Mouse (Mus musculus): ENCODE measurements around the gene Ing5.
"Not testable (repeated sequence)": the region's sequence is repeated elsewhere in the genome, so short reads cannot be mapped to it uniquely, and the experiment has no call there.

Gene Ing5

DNA sequence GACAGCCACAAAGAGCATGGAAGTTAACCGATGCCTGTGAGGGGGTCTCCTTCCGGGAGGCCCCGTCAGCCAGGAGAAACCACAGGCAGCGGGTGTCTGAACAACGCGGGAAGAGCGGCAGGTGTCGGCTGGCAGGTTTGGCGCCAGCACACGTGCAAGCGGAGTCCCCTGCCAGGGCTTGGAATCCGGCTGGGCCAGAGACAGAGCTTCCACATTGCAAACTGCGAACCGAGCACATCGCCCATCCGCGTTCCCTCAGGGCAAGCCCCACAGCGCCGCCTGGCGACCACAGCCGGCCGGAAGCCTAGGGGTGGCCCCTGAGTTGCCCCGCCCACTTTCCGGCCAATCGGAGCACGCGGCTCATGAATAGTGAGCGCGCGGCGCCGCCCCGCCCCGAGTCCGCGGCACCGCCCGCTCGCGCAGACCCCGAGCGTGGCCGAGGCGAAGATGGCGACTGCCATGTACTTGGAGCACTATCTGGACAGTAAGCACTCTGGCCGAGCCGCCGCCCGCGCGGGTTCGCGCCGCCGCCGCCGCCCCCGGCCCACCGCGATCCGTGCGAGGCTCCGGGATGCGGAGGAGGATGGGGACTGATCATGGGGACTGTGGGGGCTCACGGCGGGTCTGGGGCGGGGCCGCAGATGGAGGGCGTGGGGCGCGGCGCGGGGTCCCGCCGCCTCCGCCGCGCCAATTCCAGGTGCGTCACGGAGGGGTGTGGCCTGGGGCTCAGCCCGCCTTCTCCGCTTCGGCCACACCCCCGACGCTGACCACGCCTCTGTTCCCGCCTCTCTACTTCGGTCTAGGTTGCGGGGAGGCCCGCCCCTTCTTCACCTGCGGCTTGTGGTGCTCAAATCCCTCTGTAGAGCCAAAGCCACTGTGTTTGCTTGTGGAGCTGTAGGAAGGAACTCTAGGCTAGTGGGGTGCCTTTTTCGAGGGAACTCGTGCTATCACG lies at the start of gene Ing5:
Gene Ing5 (plus strand): TSS at position 410 of the 952 bp plus-strand sequence.
- DNase-seq (ENCODE audit: low spot score in 2 of 2), result peak; percentile 99

DNA sequence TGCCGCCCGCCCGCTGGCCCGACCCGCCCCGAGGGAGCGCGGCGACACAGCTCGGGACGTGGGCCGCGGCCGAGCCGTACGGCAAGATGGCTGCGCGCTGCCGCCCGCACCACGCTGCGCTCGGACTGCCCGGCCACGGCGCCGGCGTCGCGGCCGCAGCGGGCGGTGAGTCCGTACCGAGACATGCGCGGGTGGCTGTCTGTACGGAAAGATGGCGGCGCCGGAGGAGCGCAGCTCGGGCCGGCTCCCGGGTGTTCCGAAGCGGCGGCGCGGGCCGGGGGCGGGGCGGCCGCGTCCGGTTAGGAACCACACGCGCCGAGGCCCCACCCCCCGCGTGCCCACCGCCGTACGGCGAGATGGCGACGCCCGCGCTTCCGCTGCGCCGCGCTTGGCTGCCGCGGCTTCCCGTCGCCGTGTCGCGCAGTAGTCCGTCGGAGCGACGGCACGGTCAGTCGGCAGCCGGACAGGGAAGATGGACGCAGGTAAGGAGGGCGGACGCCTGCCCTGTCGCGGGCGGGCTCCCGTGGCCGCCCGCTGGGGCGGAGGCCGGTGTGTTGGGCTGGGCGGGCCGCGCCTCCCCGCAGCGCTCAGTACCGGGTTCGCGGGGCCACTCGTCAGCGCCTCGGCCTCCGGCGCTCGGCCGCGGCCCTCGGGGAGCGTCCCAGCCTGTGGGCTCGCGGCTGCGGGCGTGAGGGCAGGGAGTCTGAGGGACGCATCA lies 49.0 kb upstream of the Ing5 start, which contains the start of gene Thap4:
Gene Thap4 (minus strand): TSS at position 292 of the 718 bp plus-strand sequence.
- peak; percentile 86 to 88 for DNase-seq (ENCODE audit: low spot score in 2 of 2)

DNA sequence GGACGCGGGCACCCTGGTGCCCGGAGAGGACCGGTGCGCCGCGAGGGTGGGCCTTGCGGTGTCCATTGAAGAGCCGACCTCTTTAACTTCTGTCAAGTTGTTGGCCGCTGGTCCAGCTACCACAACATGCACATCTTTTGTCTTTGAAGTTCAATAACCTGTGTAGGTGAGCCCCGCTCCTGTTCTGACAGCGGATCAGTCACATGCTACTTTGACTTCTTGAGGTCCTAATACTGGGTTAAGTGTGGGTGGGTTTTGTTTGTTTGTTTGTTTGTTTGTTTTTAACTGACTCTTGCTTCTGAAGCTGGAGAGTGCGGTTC lies 48.5 kb upstream of the Ing5 start:
- no peak for DNase-seq (ENCODE audit: low spot score in 2 of 2)

DNA sequence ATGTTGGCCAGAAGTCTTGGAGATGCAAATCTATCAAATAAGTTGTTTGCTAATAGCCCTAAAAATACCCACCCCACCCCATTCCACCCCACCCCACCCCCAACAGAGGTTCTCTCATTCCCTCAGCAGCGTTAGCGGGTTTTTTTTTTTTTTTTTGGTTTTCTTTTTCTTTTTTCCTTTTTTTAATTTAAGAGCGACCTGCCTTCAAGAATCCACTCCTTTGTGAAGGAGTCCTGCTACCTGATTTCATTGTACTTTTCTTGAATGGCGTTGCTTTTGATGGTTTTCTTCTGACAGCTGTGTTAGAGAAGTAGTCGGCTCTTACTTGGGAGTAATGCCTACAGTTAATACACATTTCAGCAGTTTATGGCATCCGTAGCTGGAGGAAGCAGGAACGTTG lies 48.1 kb upstream of the Ing5 start:
- DNase-seq (ENCODE audit: low spot score in 2 of 2), result no peak

DNA sequence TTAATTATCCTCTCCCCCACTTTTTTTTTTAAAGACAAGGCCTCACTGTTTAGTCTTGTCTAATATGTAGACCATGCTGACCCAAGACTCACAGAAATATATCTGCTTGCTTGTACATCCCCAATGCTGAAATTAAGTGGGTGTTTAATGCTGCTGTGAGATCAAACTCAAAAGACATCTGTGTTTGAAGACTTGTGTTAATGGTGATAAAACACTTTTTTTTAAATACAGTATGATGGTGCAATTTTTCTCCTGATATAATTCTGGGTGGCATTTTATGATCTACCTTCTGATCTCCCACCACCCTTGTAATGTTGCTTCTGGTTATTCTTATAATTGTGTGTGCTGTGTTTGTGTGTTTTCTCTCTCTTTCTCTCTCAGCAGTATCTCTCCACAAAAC lies 47.6 kb upstream of the Ing5 start:
- no peak for DNase-seq (ENCODE audit: low spot score in 2 of 2)

DNA sequence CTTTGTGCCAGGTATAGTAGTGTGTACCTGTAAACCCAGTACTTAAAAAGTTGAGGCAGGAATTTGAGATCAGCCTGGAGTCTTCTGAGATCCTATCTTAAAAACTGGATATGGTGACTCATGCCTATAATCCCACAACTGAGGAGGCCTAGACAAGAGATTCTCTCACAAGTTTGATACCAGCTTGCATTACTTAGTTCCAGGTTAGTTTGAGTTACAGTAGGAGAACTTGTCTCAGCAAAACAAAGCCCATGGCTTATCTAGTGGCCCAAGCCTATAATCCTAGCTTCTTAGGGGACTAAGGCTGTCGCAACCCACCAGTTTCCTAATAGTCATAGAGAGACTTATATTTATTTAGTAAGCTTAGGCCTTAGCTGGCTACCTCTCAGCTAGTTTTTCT lies 43.7 kb upstream of the Ing5 start:
- no peak for DNase-seq (ENCODE audit: low spot score in 2 of 2)

DNA sequence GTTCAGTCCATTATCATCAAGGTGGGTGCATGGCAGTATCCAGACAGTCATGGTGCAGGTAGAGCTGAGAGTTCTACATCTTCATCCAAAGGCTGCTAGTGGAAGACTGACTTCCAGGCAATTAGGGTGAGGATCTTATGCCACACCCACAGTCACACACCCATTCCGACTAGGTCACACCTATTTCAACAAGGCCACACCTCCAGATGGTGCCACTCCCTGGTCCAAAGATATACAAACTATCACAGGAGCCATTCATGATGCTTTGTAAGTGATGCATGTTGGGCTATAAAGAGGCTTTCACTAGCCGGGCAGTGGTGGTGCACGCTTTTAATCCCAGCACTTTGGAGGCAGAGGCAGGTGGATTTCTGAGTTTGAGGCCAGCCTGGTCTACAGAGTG lies 40.2 kb upstream of the Ing5 start:
- DNase-seq (ENCODE audit: low spot score in 2 of 2), result not testable (repeated sequence)

DNA sequence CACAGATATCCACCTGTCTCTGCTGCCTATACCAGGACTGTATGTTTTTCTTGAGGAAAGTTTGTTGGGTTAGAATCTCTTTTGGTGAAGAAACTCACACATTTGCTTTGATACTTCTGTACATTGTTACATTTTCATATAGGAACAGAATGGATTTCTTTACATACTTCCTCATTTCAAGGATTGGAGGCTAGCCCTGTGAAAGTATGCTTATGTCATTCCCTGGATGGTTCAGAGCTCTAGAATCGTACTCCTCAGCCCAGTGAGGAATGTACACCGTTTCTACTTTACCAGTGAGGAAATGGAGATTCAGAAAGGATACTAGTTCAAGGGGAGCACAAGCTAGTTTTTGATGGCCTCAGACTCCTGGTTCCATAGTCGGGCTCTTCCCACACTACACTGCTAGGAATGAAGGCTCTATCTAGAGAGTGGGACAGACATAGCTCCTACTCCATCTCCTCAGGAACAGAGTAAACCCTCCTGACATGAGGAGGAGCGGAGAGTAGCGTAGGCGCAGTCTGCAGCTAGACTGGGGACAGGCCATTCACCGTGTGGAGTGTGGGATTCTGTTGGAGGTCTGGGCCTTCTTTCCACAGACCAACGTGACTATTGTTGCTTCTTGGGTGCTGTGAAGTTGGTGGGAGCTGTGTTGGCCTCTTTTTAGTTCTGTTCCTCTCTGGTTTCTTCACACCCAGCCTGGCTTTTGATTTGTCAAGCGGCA lies 38.7 kb upstream of the Ing5 start:
- DNase-seq (ENCODE audit: low spot score in 2 of 2), result no peak

DNA sequence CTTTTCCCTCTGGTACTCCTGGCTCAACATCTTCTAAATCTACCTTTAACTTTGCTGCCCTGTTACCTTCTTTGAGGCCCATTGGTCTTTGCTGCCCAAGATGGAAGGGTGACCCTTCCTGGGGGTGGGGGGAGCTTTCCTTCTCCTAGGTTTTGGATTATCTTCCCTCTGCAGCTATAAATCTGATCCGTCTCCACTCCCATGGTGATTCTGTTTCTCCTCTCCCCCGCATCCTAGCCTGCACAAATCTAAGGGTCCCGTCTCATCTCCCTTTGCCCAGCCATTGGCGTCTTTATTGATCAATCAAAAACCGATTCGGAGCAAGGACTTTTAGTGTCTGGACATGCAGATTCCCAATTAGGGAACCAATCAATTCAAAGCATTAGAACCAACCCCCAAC lies 36.2 kb upstream of the Ing5 start:
- no peak for DNase-seq (ENCODE audit: low spot score in 2 of 2)

DNA sequence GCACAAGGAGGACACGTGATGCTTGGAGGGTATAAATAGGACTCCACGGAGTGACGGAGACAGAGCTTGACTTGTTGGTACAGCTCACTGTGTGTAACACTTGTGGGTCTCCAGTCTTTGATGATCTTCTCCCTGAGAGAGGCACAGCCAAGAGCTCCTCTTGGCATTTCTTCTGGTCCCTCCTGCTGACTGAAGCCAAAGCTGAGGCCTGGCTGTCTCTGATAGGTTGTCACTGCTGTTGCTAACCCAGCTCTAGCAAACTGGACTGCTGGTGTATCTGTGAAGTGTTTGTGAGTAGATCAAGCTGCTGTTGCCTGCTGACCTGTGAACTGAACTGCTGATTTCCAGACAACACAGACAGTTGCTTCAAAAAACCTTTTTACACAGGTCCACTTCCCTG lies 33.9 kb upstream of the Ing5 start:
- DNase-seq (ENCODE audit: low spot score in 2 of 2), result no peak

DNA sequence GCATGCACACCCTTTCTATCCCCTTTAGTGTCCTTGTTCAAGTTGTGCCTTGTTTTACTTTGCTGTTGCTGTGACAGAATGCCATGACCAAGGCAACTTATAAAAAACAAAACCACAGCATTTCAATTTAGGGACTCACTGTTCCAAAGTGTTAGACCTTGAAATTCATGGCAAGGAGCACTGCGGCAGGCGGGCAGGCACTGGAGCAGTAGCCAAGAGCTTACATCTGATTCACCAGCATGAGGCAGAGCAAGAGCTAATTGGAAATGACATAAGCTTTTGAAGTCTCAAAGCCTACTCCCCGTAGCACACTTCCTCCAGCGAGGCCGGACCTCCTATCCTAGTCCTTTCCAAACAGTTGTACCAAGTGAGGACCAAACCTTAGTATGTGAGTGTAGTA lies 27.1 kb upstream of the Ing5 start:
- DNase-seq (ENCODE audit: low spot score in 2 of 2), result no peak

DNA sequence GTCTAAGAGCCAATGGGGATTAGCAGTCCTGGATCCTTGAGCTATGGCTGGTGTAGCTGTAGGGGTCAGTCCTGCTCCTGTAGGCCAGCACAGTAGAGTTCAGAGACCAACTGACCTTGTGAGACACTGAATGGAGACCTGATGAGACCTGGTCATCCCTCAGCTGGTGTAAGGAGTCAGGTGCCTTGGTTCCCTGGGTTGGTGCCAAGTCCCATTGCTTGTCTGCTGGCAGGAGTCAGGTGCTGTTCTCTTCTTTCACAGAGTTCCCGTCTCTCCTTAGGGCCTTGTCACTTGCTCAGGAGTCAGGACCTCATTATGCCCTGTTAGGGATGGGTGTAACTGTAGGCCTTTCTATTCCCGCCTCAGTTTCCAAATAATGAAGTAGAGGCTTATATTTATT lies 16.9 kb upstream of the Ing5 start:
- DNase-seq (ENCODE audit: low spot score in 2 of 2), result no peak

DNA sequence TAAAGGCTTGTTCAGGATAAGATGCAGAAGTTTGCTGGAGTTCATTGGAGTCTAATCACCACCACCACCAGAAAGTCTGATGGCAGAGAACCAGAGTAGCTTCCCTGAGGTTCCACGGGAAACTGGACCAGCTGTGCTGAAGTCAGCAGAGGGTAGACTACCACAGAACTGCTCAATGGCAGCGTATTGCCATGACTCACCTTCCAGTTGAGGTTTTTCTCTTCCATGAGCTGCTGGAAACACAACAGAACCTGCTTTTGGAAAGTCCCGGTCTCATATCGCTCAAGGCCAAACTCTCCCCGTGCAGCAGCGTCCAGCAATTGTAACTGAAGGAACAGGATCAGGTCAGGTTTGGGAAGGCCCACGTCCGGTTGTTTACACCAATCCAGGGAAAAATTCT lies 9.2 kb upstream of the Ing5 start:
- no peak for DNase-seq (ENCODE audit: low spot score in 2 of 2)

DNA sequence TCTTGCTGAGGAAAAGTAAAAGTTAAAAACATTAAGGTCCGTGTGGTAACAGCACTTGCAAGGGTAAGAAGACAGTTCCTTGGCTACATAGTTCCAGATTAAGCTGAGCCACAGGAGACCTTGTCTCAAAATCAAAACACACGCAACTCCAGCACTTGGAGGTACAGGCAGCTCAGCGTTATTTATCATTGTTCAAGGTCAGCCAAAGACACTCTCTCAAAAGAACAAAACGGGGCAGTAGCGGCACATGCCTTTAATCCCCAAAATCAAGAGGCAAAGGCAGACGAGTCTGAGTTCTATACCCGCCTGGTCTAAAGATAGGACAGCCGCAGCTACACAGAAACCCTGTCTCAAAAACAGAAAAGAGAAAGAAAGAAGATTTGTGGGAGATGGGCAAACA lies 7.9 kb upstream of the Ing5 start:
- DNase-seq (ENCODE audit: low spot score in 2 of 2), result no peak

DNA sequence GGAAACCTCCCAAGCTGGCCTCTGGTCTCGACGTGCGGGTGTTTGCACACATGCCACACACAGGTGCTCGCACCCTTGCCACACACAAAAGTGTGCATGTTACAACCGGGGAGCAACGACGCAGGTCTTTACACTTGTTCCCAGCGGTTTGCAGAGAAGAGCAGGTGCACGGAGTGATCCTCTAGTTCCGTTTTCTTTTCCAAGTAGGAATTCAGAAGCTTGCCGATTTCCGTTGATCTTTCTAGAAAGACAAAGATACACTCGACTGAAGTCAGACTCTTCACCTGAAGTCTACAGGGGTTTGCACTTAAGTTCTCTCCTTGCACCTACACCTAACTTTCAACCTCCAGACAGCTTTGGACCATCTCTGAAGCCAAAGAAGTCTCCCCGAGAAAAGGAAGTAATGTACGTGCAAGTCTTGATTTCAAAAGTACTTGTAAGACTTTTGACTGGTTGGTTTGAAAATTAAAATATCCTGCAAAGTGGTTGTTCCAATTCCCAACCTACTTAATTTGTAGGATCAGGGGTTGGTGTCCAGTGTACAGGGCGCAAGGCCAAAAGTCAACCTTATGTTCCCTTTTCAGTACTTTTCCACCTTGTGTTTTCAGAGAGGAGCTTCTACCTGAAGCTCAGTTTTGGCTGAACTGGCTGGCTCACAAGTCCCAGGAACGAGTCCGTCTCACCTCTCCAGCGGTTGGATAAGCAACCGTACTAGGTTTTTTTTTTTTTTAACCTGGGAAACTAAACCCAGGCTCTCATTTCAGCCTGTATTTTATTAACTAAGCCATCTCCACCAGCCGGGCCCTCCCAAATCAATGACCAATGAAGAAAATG lies 2.9 kb upstream of the Ing5 start:
- no peak for DNase-seq (ENCODE audit: low spot score in 2 of 2)

DNA sequence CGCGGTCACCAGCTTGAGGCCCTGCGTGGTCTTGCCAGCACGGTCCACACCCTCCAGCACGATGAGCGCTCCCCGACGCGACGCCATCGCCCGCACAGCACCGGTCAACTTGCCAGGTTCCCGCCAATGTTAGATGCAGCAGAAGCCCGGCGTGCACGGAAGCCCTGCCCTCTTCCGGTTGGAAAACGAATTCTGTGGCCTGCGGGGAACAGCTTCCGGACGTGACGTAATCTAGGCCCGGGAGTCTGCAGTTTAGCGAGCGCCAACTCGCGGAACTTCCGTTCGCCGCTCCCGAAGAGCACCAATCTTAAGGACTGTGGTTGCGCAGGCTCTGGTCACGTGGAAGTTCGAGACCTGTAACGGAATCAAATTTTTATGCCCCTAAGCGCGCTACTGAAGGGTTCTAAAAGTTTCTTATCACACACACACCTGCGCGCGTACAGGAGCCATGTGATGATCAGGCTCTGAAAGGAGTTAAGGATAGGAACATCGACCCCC lies 2.0 kb upstream of the Ing5 start, which contains the start of gene Dtymk:
Gene Dtymk (minus strand): TSS at position 194 of the 498 bp plus-strand sequence.
- DNase-seq (ENCODE audit: low spot score in 2 of 2), result peak; percentile 73 to 90

DNA sequence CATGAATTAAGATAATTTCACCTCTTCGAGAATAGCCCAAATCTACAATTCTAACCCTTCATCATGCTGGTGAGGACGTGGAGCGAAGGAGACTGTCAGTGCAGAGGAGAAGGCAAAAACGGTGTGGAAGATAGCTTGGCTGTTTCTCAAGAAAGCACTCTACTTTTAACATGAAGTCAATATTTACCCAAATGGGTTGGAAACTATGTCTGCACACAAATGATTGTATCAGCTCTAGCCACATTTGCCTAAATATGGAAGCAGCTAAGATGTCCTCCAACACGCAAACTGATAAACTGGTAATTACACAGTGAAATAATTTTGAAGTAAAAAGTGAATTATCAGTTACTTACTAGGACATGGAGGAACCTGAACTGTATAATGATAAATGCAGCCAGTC lies 994 bp upstream of the Ing5 start:
- no peak for DNase-seq (ENCODE audit: low spot score in 2 of 2)

DNA sequence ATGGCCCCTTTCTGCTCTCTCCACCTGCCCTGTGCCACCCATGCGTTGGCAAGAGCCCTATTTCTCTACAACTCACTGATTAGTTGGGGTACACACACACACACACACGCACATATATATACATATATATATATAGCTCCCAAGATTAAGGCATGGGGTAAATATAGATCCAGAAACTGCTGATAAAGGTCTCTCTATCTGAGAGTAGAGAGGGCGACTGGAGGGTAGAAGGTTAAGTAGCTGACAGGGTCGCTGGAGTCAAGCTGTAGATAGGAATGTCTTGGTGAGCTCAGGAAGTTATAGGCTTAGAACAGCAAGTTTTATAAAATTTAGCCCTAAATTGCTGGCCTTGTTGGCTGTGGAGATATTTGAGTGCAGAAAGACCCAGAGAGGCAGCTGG lies 1.1 kb downstream of the Ing5 start:
- no peak for DNase-seq (ENCODE audit: low spot score in 2 of 2)

DNA sequence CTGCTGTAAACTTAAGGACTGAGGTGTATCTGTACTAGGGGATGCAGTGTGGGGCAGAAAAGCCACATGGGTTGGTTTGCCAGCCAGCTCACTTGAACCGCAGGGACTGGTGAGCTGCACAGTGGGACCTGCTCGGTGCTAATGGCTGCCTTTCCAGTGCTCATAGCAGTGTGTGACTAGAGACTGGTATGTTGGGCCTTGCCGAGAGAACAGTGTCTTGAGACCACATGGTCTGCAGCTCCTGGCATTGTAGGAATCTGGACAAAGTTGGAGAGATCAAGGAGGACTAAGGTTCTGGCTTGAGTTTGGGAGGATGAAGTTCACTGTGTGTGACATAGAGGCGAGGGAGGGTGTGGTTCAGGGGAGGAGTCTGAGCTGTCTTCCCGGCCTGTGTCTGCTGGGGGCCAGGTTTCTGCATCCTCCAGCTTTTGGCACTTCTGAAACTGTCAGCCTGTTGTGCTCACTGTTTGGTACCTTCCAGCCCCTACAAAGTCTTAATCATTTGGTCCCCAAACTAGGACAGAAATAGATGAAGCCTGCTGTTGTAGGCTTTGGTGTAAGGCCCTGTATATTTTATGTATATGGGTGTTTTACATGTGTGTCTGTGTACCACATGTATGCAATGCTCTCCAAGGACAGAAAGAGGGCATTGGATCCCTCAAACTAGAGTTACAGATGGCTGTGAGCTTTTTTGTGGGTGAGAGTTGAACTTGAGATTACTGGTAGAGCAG lies 1.6 kb downstream of the Ing5 start:
- no peak for DNase-seq (ENCODE audit: low spot score in 2 of 2)

DNA sequence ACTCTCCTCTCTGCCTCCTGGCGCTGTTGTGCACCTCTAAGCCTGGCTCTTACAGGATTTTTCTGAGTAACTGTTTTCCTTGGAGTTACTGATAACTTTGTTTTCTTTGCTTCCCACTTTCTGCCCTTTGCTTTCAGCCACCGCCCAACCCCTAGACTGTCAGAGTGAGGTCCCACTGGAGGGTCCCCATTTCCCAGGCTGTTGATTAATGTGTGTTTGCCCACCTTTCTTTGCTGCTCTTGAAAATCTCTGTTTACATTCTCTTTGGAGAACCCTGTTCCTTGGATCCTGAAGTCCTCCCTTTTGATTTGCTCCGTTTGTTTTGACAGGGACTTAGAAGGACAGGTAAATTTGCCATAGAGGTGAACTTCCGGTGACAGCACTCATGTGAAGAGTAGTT lies 5.1 kb downstream of the Ing5 start:
- DNase-seq (ENCODE audit: low spot score in 2 of 2), result no peak

DNA sequence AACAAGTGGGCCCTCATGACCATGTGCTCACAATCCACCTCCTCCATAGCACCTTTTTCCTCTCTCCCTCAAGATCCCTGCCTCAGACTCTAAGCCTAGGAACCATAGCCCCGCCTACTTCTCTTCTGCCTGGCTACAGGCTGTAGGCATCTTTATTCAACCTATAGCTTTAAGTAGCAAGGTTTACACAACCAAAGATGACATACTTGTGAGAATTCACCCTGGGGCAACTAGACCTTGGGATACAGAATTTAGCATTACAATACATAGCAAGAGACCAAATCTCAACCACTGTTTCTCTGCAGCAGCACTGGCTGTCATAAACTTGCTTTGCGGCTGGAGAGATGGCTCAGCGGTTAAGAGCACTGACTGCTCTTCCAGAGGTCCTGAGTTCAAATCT lies 6.2 kb downstream of the Ing5 start:
- DNase-seq (ENCODE audit: low spot score in 2 of 2), result no peak

Measured in urinary bladder, adult 18-20 months (tissue).